Mouse (Mus musculus): ENCODE measurements around the gene Uhrf1bp1l. TPM values are rescaled to one million over a fixed set of nuclear protein-coding genes. Genes with fewer than 3 reads are reported as not detected.

Gene Uhrf1bp1l
- polyA plus RNA-seq, 1 experiment from 2014 or later: 27.3 TPM

GRCm38 (mm10) chr10:89747221-89747905 lies 2.6 kb downstream of the Uhrf1bp1l start:
- no peaks in the 10 kb centered on the region for H3K27me3 ChIP-seq
- WGBS: 85% methylated on average over 8 of the region's 8 CpGs
- no peak overlapping the region for H3K27ac ChIP-seq
- no peak overlapping the region for H3K4me3 ChIP-seq
- H3K4me1 ChIP-seq: peaks cover 6% of the 10 kb centered on the region
- no peaks in the 10 kb centered on the region for H3K36me3 ChIP-seq
- H3K4me2 ChIP-seq (replicated peaks): no peak overlapping the region
- no peak for ATAC-seq (ENCODE audit: insufficient number of reproducible peaks, insufficient read depth, low FRiP score, low TSS enrichment)
- no peak overlapping the region for H3K9ac ChIP-seq
- no peaks in the 10 kb centered on the region for H3K9me3 ChIP-seq

- ATAC-seq (ENCODE audit: insufficient number of reproducible peaks, insufficient read depth, low FRiP score, low TSS enrichment): no peak
- H3K27me3 ChIP-seq: no peaks in the 10 kb centered on the region
- no peak overlapping the region for H3K9ac ChIP-seq
- 95% methylated on average over 1 of the region's 1 CpGs for WGBS
- no peaks in the 10 kb centered on the region for H3K9me3 ChIP-seq
- no peak overlapping the region for H3K4me2 ChIP-seq (replicated peaks)
- no peaks in the 10 kb centered on the region for H3K36me3 ChIP-seq
- no peak overlapping the region for H3K4me3 ChIP-seq
- H3K27ac ChIP-seq: no peak overlapping the region
- H3K4me1 ChIP-seq: peaks cover 6% of the 10 kb centered on the region
Observed at GRCm38 (mm10) chr10:89747911-89748310, 3.1 kb downstream of the Uhrf1bp1l start.

GRCm38 (mm10) chr10:89748619-89749018 lies 3.8 kb downstream of the Uhrf1bp1l start:
- H3K27ac ChIP-seq: no peak overlapping the region
- H3K4me2 ChIP-seq (replicated peaks): no peak overlapping the region
- no peaks in the 10 kb centered on the region for H3K27me3 ChIP-seq
- H3K36me3 ChIP-seq: no peaks in the 10 kb centered on the region
- H3K9me3 ChIP-seq: no peaks in the 10 kb centered on the region
- 97% methylated on average over 2 of the region's 2 CpGs for WGBS
- no peak overlapping the region for H3K9ac ChIP-seq
- ATAC-seq (ENCODE audit: insufficient number of reproducible peaks, insufficient read depth, low FRiP score, low TSS enrichment): no peak
- H3K4me1 ChIP-seq: peaks cover 6% of the 10 kb centered on the region
- no peak overlapping the region for H3K4me3 ChIP-seq

GRCm38 (mm10) chr10:89751069-89751468 lies 6.3 kb downstream of the Uhrf1bp1l start:
- ATAC-seq (ENCODE audit: insufficient number of reproducible peaks, insufficient read depth, low FRiP score, low TSS enrichment): no peak

GRCm38 (mm10) chr10:89755231-89755630 lies 10.4 kb downstream of the Uhrf1bp1l start:
- no peaks in the 10 kb centered on the region for H3K9me3 ChIP-seq
- ATAC-seq (ENCODE audit: insufficient number of reproducible peaks, insufficient read depth, low FRiP score, low TSS enrichment): no peak
- H3K9ac ChIP-seq: no peak overlapping the region
- H3K4me1 ChIP-seq: no peaks in the 10 kb centered on the region
- H3K4me2 ChIP-seq (replicated peaks): no peak overlapping the region
- no peaks in the 10 kb centered on the region for H3K27me3 ChIP-seq
- H3K27ac ChIP-seq: no peak overlapping the region
- H3K36me3 ChIP-seq: no peaks in the 10 kb centered on the region
- WGBS: 94% methylated on average over 4 of the region's 4 CpGs
- H3K4me3 ChIP-seq: no peak overlapping the region

More at GRCm38 (mm10) chr10:89751069-89751468, 6.3 kb downstream of the Uhrf1bp1l start:
- Histone ChIP-seq H3K36me3 (no peaks in the 10 kb centered on the region), H3K4me1 (peaks cover 6% of the 10 kb centered on the region), H3K27ac (no peak overlapping the region), H3K4me2 (replicated peaks) (no peak overlapping the region), H3K27me3 (no peaks in the 10 kb centered on the region), H3K4me3 (no peak overlapping the region), H3K9ac (no peak overlapping the region), H3K9me3 (no peaks in the 10 kb centered on the region)
- WGBS: 80% methylated on average over 5 of the region's 5 CpGs

DNA sequence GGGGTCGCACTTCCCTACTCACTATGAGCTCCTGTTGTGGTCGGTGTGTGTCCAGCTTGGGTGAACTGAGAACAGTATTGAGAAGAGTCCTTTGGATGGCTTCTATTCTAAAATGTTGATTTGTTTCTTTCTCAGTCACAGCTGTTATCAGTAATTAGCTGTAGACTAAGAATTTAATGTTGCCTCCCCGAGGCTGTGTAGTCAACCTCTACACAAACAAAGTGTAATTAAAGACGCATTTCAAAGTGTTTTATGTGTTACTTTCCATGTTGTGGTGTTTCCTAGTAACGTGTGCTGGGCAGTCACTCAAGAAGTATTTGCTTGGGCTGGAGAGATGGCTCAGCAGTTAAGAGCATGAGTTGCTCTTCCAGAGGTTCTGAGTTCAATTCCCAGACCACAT lies 16.0 kb downstream of the Uhrf1bp1l start:
- no peaks in the 10 kb centered on the region for H3K36me3 ChIP-seq
- WGBS: 70% methylated on average over 5 of the region's 5 CpGs
- no peaks in the 10 kb centered on the region for H3K4me1 ChIP-seq
- no peak overlapping the region for H3K4me3 ChIP-seq
- H3K9me3 ChIP-seq: no peaks in the 10 kb centered on the region
- H3K4me2 ChIP-seq (replicated peaks): no peak overlapping the region
- ATAC-seq (ENCODE audit: insufficient number of reproducible peaks, insufficient read depth, low FRiP score, low TSS enrichment): no peak
- no peaks in the 10 kb centered on the region for H3K27me3 ChIP-seq
- H3K9ac ChIP-seq: no peak overlapping the region
- no peak overlapping the region for H3K27ac ChIP-seq

DNA sequence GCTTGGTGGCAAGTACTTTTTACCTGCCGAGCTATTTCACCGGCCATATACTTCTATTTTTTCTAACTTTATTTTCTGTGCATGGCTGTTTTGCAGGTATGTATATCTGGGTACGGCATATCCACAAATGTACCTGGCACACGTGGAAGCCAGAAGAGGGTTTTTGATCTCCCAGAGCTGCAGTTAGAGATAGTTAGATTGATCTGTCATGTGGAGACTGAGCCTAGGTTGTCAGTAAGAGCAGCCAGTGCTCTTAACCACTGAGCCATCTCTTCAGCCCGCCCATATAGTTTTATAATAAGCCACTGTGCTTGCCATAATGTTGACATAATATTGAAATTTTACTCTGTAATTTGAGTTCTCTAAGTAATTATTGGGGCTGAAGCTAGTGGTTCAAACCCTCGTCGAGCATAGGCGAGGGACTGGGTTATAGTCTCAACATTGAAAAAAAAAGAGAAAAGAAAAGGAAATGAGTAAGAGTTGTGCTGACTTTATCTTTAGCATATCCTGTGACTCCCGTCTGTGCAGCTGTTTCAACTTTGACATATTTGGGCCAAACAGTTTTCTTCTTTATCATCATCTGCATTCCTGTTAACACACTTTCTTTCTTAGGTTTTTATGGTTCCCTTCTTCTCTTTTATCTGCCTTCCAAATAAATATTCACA lies 19.8 kb downstream of the Uhrf1bp1l start:
- 67% methylated on average over 9 of the region's 9 CpGs for WGBS

GRCm38 (mm10) chr10:89765790-89766714 lies 21.3 kb downstream of the Uhrf1bp1l start:
- no peak overlapping the region for H3K4me2 ChIP-seq (replicated peaks)
- ATAC-seq (ENCODE audit: insufficient number of reproducible peaks, insufficient read depth, low FRiP score, low TSS enrichment): no peak
- H3K27me3 ChIP-seq: no peaks in the 10 kb centered on the region
- no peaks in the 10 kb centered on the region for H3K9me3 ChIP-seq
- H3K36me3 ChIP-seq: no peaks in the 10 kb centered on the region
- no peak overlapping the region for H3K9ac ChIP-seq
- H3K4me1 ChIP-seq: no peaks in the 10 kb centered on the region
- H3K4me3 ChIP-seq: no peak overlapping the region
- 89% methylated on average over 11 of the region's 11 CpGs for WGBS
- H3K27ac ChIP-seq: no peak overlapping the region

More for the DNA sequence above, 19.8 kb downstream of the Uhrf1bp1l start:
- Histone ChIP-seq H3K4me3 (no peak overlapping the region), H3K27me3 (no peaks in the 10 kb centered on the region), H3K27ac (no peak overlapping the region), H3K9me3 (no peaks in the 10 kb centered on the region), H3K9ac (no peak overlapping the region), H3K4me2 (replicated peaks) (no peak overlapping the region), H3K4me1 (no peaks in the 10 kb centered on the region), H3K36me3 (no peaks in the 10 kb centered on the region)
- no peak for ATAC-seq (ENCODE audit: insufficient number of reproducible peaks, insufficient read depth, low FRiP score, low TSS enrichment)

DNA sequence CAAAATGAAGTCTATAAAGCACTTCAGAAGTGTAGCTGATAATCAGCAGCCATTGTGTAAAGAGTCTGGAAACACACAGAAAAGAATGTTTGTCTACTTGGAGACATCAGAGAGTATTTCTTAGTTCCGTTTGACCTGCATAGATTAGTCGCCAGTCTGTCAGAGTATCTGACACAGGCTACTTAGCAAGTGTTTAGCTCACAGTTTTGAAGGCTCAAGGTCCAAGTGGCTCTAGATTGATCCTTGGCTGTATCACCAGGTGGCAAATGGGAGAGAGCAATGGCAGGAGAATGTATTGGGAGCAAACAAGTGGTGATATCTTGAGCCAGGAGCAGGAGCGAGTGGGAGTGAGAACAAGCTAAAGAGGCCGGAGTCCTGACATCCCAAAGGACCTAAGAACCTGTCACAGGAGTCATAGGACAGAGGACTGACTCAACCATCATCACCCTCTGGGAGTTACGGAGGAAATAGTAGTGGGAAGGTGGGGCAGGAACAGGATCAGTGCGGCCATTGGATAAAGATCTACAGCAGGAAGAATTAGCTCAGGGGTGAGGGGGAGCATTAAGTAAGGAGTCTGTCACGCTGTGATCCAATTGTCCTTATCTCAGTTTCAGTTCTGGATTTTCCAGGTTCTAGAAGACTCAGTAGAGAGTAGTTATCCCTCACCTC lies 23.7 kb downstream of the Uhrf1bp1l start:
- ATAC-seq (ENCODE audit: insufficient number of reproducible peaks, insufficient read depth, low FRiP score, low TSS enrichment): no peak
- no peaks in the 10 kb centered on the region for H3K9me3 ChIP-seq

DNA sequence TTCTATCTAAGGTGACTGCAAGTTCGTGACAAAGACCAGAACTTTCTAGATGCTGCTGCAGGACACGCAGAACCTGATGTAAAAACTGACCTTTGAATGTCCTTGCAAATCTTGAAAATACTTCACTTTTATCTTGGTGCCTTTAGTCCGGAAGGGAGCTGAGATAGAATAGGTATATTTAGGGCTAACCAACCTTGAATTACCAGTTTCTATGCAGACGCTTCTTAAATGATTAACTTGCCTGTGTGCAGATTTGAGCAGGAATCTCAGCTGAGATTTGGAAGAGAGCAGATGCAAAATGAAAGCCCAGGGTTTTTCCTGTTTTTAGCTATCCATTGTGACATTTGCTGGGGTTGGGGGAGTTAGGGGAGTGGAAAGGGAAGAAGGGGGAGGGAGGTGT lies 24.3 kb downstream of the Uhrf1bp1l start:
- H3K9ac ChIP-seq: no peak overlapping the region
- no peak overlapping the region for H3K27ac ChIP-seq
- ATAC-seq (ENCODE audit: insufficient number of reproducible peaks, insufficient read depth, low FRiP score, low TSS enrichment): no peak
- H3K4me3 ChIP-seq: no peak overlapping the region
- WGBS: 86% methylated on average over 4 of the region's 4 CpGs
- no peaks in the 10 kb centered on the region for H3K27me3 ChIP-seq
- no peaks in the 10 kb centered on the region for H3K36me3 ChIP-seq
- no peaks in the 10 kb centered on the region for H3K9me3 ChIP-seq
- no peaks in the 10 kb centered on the region for H3K4me1 ChIP-seq
- no peak overlapping the region for H3K4me2 ChIP-seq (replicated peaks)

More for the DNA sequence above, 23.7 kb downstream of the Uhrf1bp1l start:
- Histone ChIP-seq H3K4me1 (no peaks in the 10 kb centered on the region), H3K27ac (no peak overlapping the region), H3K27me3 (no peaks in the 10 kb centered on the region), H3K4me3 (no peak overlapping the region), H3K9ac (no peak overlapping the region), H3K4me2 (replicated peaks) (no peak overlapping the region), H3K36me3 (no peaks in the 10 kb centered on the region)
- WGBS: 79% methylated on average over 7 of the region's 7 CpGs

DNA sequence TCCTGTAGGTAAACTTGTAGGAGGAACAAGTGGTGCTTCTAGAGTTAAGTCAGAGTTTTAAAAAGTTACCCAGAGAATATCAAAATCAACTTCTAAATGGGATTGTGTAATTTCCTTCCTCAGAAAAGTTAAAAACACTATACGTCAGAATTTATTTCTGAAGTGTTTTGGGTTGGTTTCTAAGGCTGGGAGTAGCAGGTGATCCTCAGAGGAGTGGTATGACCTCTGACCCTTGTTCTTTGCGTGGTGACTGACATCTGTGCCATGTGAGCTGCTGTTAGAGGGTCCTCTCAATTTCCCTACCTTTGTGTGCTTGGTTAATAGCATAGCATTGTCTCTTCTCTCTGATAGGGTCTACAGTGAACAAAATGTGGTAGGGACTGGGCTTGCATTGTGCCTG lies 27.1 kb downstream of the Uhrf1bp1l start:
- Histone ChIP-seq H3K4me3 (no peak overlapping the region), H3K27me3 (no peaks in the 10 kb centered on the region), H3K4me1 (no peaks in the 10 kb centered on the region), H3K36me3 (0 out of 2 replicates have a peak, but pooled peaks cover 7% of the 10 kb centered on the region), H3K9ac (no peak overlapping the region), H3K4me2 (replicated peaks) (no peak overlapping the region), H3K27ac (no peak overlapping the region), H3K9me3 (no peaks in the 10 kb centered on the region)
- WGBS: 47% methylated on average over 2 of the region's 2 CpGs
- no peak for ATAC-seq (ENCODE audit: insufficient number of reproducible peaks, insufficient read depth, low FRiP score, low TSS enrichment)
